Mouse (Mus musculus) stomach, embryonic 16.5 days (tissue): ENCODE measurements around the gene Gm39115. TPM values are rescaled to one million over a fixed set of nuclear protein-coding genes. Genes with fewer than 3 reads are reported as not detected.
"Not testable (repeated sequence)": the region's sequence is repeated elsewhere in the genome, so short reads cannot be mapped to it uniquely, and the experiment has no call there.

Source experiments
- ATAC-seq: fragments of 200-750 bp; cut with Nextera tagmentation; 2 replicates; pipeline ENCODE4 v1.8.0; 2017; ENCODE audit warnings: moderate number of reproducible peaks, moderate TSS enrichment; ENCODE audit not compliant: insufficient read depth, low FRiP score
- H3K27ac ChIP-seq: fragments of 300-500 bp; sonication (generic); 2 replicates; pipeline ENCODE4 v1.5.1; 2014; ENCODE audit warnings: low read length
- H3K27me3 ChIP-seq: fragments of 300-500 bp; sonication (generic); 2 replicates; pipeline ENCODE4 v1.6.1; 2014; ENCODE audit warnings: low read length, control low read depth, mixed read lengths; ENCODE audit not compliant: control insufficient read depth, insufficient read depth
- H3K36me3 ChIP-seq: fragments of 300-500 bp; sonication (generic); 2 replicates; pipeline ENCODE4 v1.6.1; 2014; ENCODE audit warnings: low read length; ENCODE audit not compliant: control insufficient read depth, insufficient read depth
- H3K4me1 ChIP-seq: fragments of 300-500 bp; sonication (generic); 2 replicates; pipeline ENCODE4 v1.6.1; 2014; ENCODE audit warnings: low read length, control low read depth, mixed read lengths; ENCODE audit not compliant: control insufficient read depth, insufficient read depth
- H3K4me2 ChIP-seq: fragments of 300-500 bp; sonication (generic); 2 replicates; pipeline ENCODE4 v1.6.1; 2014; ENCODE audit warnings: low read depth, low read length, mixed read lengths
- H3K4me3 ChIP-seq: fragments of 300-500 bp; sonication (generic); replicated peaks from 2 replicates; pipeline ENCODE4 v1.5.1; 2014; ENCODE audit warnings: mild to moderate bottlenecking, low read length
- H3K9ac ChIP-seq: fragments of 300-500 bp; sonication (generic); 2 replicates; pipeline ENCODE4 v1.6.1; 2014; ENCODE audit warnings: low read length
- H3K9me3 ChIP-seq: fragments of 300-500 bp; sonication (generic); replicated peaks from 2 replicates; pipeline ENCODE4 v1.6.1; 2016; ENCODE audit warnings: low read length, control low read depth; ENCODE audit not compliant: control insufficient read depth
- WGBS: fragments of 180-500 bp; shearing (Covaris S2); extraction: QIAGEN DNeasy Blood & Tissue Kit; methylation state at CpG from one replicate; pipeline ENCODE4 v1.1.7; 2014; 5-methylcytosine and 5-hydroxymethylcytosine counted together
- polyA plus RNA-seq: library from polyadenylated mRNA; unstranded; fragments of >200 nt; fragmentation: Nextera tagmentation; extraction: Ambion mirVana; gene quantifications from 2 replicates; pipeline ENCODE4 v1.2.1, GENCODE M21; 2015

The Gm39115 gene
- not detected in 2 replicates for polyA plus RNA-seq

- H3K4me2 ChIP-seq, ATAC-seq, H3K36me3 ChIP-seq, H3K9me3 ChIP-seq, H3K9ac ChIP-seq, H3K27me3 ChIP-seq, H3K27ac ChIP-seq, H3K4me3 ChIP-seq, H3K4me1 ChIP-seq: not testable (repeated sequence)
- WGBS: 24% methylated on average over 2 of the region's 2 CpGs
These were observed at the start of gene Gm39115 for GRCm38 (mm10) chr7:142135934-142136333. Gm39115 (minus strand) TSS chr7:142136034.

GRCm38 (mm10) chr7:142181021-142181420 lies 45.2 kb upstream of the Gm39115 start:
- no peak overlapping the region for H3K4me2 ChIP-seq
- H3K27ac ChIP-seq: no peak overlapping the region

GRCm38 (mm10) chr7:142178685-142179084 lies 42.9 kb upstream of the Gm39115 start:
- no peak for ATAC-seq
- H3K9me3 ChIP-seq: no peaks in the 10 kb centered on the region
- H3K36me3 ChIP-seq: no peaks in the 10 kb centered on the region
- H3K27me3 ChIP-seq: no peaks in the 10 kb centered on the region
- no peak overlapping the region for H3K4me2 ChIP-seq
- H3K4me1 ChIP-seq: no peaks in the 10 kb centered on the region
- H3K4me3 ChIP-seq: no peak overlapping the region
- 81% methylated on average over 1 of the region's 1 CpGs for WGBS
- H3K9ac ChIP-seq: no peak overlapping the region
- no peak overlapping the region for H3K27ac ChIP-seq

More at GRCm38 (mm10) chr7:142181021-142181420, 45.2 kb upstream of the Gm39115 start:
- no peak for ATAC-seq
- Histone ChIP-seq H3K4me1 (no peaks in the 10 kb centered on the region), H3K27me3 (no peaks in the 10 kb centered on the region), H3K9me3 (no peaks in the 10 kb centered on the region), H3K4me3 (no peak overlapping the region), H3K36me3 (no peaks in the 10 kb centered on the region), H3K9ac (no peak overlapping the region)
- 22% methylated on average over 1 of the region's 1 CpGs for WGBS

DNA sequence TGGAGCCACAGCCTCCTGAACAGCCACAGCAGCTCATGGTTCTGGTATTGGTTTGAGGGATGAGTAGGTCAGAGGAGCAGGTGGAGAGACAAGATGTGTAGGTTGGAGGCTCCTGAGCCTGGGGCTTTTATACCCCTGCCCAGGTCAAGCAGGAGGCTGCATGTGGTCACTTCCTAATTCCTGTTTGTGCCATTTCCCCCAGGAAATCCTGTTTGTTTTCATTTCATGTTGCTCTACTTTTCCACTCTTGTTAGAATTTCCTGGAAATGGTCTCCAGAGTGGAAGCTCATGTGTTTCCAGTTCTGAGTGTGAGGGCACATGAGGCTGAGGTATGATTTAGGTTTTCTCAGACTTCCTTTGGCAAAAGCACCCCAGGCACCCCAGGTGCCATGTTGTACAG lies 40.1 kb upstream of the Gm39115 start, which contains the start of gene Krtap5-2:
Gene Krtap5-2 (minus strand): TSS at position 101 of the 400 bp plus-strand sequence.
- not testable (repeated sequence) for H3K36me3 ChIP-seq, ATAC-seq, H3K4me2 ChIP-seq, H3K27me3 ChIP-seq, H3K27ac ChIP-seq, H3K9ac ChIP-seq, H3K9me3 ChIP-seq, H3K4me3 ChIP-seq, H3K4me1 ChIP-seq

DNA sequence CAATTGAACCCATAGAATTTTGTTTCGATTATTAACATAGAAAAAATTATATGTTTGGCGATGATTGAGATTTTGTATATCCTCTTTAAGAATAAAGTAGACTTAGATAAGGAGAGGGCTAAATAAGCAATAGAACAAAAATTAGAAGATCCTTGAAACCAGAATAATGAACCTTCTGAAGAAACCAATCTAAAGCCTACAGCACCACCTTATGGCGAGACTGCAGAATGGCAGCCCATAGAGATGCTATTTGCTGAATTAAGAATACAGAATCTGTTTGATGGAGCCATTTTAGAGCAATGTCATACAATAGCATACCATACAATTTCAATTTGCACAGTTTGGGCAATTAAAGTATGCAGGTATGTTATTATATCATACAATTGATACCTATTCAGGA lies 34.0 kb upstream of the Gm39115 start:
- no peak overlapping the region for H3K4me3 ChIP-seq
- no peak overlapping the region for H3K27ac ChIP-seq
- no peak overlapping the region for H3K4me2 ChIP-seq
- no peak overlapping the region for H3K9ac ChIP-seq
- H3K9me3 ChIP-seq: no peaks in the 10 kb centered on the region
- no peaks in the 10 kb centered on the region for H3K27me3 ChIP-seq
- H3K36me3 ChIP-seq: no peaks in the 10 kb centered on the region
- WGBS: 49% methylated on average over 3 of the region's 3 CpGs
- ATAC-seq: no peak
- no peaks in the 10 kb centered on the region for H3K4me1 ChIP-seq

GRCm38 (mm10) chr7:142165639-142166038 lies 29.8 kb upstream of the Gm39115 start, which contains the start of gene Gm4553:
Gm4553 (minus strand) TSS chr7:142165739.
- not testable (repeated sequence) for H3K9me3 ChIP-seq, H3K4me1 ChIP-seq, H3K27ac ChIP-seq, H3K4me3 ChIP-seq, H3K9ac ChIP-seq, H3K27me3 ChIP-seq, H3K36me3 ChIP-seq, H3K4me2 ChIP-seq, ATAC-seq

GRCm38 (mm10) chr7:142159366-142159765 lies 23.5 kb upstream of the Gm39115 start:
- ATAC-seq: no peak
- H3K4me2 ChIP-seq: no peak overlapping the region
- no peaks in the 10 kb centered on the region for H3K36me3 ChIP-seq
- no peaks in the 10 kb centered on the region for H3K9me3 ChIP-seq
- H3K4me3 ChIP-seq: no peak overlapping the region
- H3K9ac ChIP-seq: no peak overlapping the region
- no peak overlapping the region for H3K27ac ChIP-seq
- H3K4me1 ChIP-seq: no peaks in the 10 kb centered on the region
- 92% methylated on average over 3 of the region's 3 CpGs for WGBS
- no peaks in the 10 kb centered on the region for H3K27me3 ChIP-seq

DNA sequence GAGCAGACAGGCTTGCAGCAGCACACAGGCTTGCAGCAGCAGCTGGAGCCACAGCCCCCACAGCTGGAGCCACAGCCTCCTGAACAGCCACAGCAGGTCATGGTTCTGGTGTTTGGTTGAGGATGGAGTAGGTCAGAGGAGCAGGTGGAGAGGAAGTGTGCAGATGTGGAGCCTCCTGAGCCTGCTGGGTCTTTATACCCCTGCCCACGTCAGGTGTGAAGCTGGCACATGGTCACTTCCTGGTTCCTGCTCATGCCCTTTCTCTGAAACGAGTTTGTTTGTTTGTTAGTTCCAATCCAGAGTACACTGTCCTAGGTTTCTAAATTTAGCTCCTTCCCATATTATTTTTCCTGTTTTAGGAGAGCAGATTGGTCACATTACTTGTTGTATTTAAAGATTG lies 21.2 kb upstream of the Gm39115 start, which contains the start of gene Gm29735:
Gene Gm29735 (minus strand): TSS at position 101 of the 400 bp plus-strand sequence.
- H3K4me3 ChIP-seq, H3K36me3 ChIP-seq, H3K9ac ChIP-seq, H3K27me3 ChIP-seq, H3K27ac ChIP-seq, H3K9me3 ChIP-seq, H3K4me2 ChIP-seq, ATAC-seq, H3K4me1 ChIP-seq: not testable (repeated sequence)
- WGBS: 34% methylated on average over 2 of the region's 2 CpGs

- H3K4me3 ChIP-seq: no peak overlapping the region
- WGBS: 39% methylated on average over 1 of the region's 1 CpGs
- no peak overlapping the region for H3K4me2 ChIP-seq
- no peak for ATAC-seq
- H3K9me3 ChIP-seq: no peaks in the 10 kb centered on the region
- no peaks in the 10 kb centered on the region for H3K36me3 ChIP-seq
- no peak overlapping the region for H3K27ac ChIP-seq
- H3K9ac ChIP-seq: no peak overlapping the region
- H3K27me3 ChIP-seq: no peaks in the 10 kb centered on the region
- no peaks in the 10 kb centered on the region for H3K4me1 ChIP-seq
These were observed 19.5 kb upstream of the Gm39115 start for GRCm38 (mm10) chr7:142155308-142155707.

DNA sequence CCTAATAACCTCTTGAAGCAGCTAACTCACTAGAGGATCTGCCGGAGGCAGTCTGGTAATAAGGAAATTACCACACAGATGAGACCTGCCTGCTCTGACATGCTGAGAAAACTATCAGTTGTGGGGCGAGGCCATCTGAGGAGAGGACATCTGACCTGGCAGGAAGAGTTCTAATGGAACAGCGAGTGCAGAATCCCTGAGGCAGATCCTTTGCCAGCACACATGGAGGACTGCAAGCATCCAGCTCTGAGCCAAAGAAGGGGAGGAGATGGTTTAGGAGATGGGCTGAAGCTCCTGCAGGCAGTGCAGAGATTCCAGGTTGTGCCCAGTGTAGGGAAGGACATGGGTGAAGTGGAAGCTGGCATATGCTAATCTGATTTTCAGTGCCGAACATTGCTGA lies 16.4 kb upstream of the Gm39115 start:
- Histone ChIP-seq H3K4me1 (no peaks in the 10 kb centered on the region), H3K27ac (no peak overlapping the region), H3K9me3 (no peaks in the 10 kb centered on the region), H3K27me3 (no peaks in the 10 kb centered on the region), H3K4me2 (no peak overlapping the region), H3K4me3 (no peak overlapping the region), H3K9ac (no peak overlapping the region), H3K36me3 (no peaks in the 10 kb centered on the region)
- no peak for ATAC-seq
- 73% methylated on average over 4 of the region's 4 CpGs for WGBS
